Mouse (Mus musculus) liver, adult 2 months (tissue): ENCODE results near the gene Men1. TPM values are rescaled to one million over a fixed set of nuclear protein-coding genes. Genes with fewer than 3 reads are reported as not detected.
A peak's percentile ranks its signal among the peaks of the same experiment; 100 is the strongest.

Experiments
- DNase-seq: peaks from one replicate; pipeline ENCODE4 v3.0.0-alpha.2; 2011; ENCODE audit warnings: low read depth, low spot score; ENCODE audit errors: extremely low read depth
- H3K27ac ChIP-seq: fragments of 200-500 bp; replicated peaks from 2 replicates; pipeline ENCODE4 v1.5.1; 2012; ENCODE audit warnings: low read depth, mild to moderate bottlenecking, control low read depth, inconsistent platforms, low read length; ENCODE audit not compliant: insufficient read depth
- H3K27me3 ChIP-seq: fragments of 200-500 bp; 2 replicates; pipeline ENCODE4 v1.6.1; 2012; ENCODE audit warnings: mild to moderate bottlenecking, moderate library complexity, low read length, inconsistent platforms; ENCODE audit not compliant: control insufficient read depth, insufficient read depth
- H3K36me3 ChIP-seq: fragments of 200-500 bp; 2 replicates; pipeline ENCODE4 v1.6.1; 2012; ENCODE audit warnings: low read length, inconsistent platforms; ENCODE audit not compliant: control insufficient read depth, insufficient read depth
- H3K4me1 ChIP-seq: fragments of 200-500 bp; 2 replicates; pipeline ENCODE4 v1.6.1; 2011; ENCODE audit warnings: low read length; ENCODE audit not compliant: control insufficient read depth, insufficient read depth
- H3K4me3 ChIP-seq: fragments of 200-500 bp; 2 replicates; pipeline ENCODE4 v1.5.1; 2011; ENCODE audit warnings: low read depth, mild to moderate bottlenecking, control low read depth, low read length, moderate library complexity; ENCODE audit not compliant: insufficient read depth
- H3K79me2 ChIP-seq: fragments of 200-500 bp; 2 replicates; pipeline ENCODE4 v1.6.1; 2012; ENCODE audit warnings: inconsistent platforms, mild to moderate bottlenecking, low read length, moderate library complexity; ENCODE audit not compliant: control insufficient read depth, insufficient read depth
- H3K9ac ChIP-seq: fragments of 200-500 bp; 2 replicates; pipeline ENCODE4 v1.6.1; 2012; ENCODE audit warnings: low read depth, mild to moderate bottlenecking, control low read depth, inconsistent platforms, low read length
- CTCF ChIP-seq: fragments of 200-500 bp; IDR thresholded peaks from 2 replicates; pipeline ENCODE4 v1.5.1; 2011; ENCODE audit warnings: low read depth, low read length, control low read depth
- POLR2A ChIP-seq: fragments of 200-500 bp; IDR thresholded peaks from 2 replicates; pipeline ENCODE4 v1.6.1; 2011; ENCODE audit warnings: low read length, control low read depth; ENCODE audit not compliant: insufficient read depth; ENCODE audit errors: extremely low read depth
- whole genome bisulfite sequencing: fragments of 180-500 bp; shearing (Covaris S2); methylation state at CpG from one replicate; pipeline ENCODE4 v1.1.7; 2018; 5-methylcytosine and 5-hydroxymethylcytosine counted together
- polyA plus RNA-seq: library from polyadenylated mRNA; depleted of rRNA; stranded (reverse); fragments of >200 nt; gene quantifications from 2 replicates; pipeline ENCODE4 v1.2.3, GENCODE M21; 2012
- total RNA-seq: library from RNA; depleted of rRNA; stranded (reverse); fragments of >200 nt; gene quantifications from 2 replicates; pipeline ENCODE4 v1.2.3, GENCODE M21; 2014

Men1 gene
- total and polyA plus RNA-seq, 2 experiments: 9.3 to 29.4 TPM

DNA sequence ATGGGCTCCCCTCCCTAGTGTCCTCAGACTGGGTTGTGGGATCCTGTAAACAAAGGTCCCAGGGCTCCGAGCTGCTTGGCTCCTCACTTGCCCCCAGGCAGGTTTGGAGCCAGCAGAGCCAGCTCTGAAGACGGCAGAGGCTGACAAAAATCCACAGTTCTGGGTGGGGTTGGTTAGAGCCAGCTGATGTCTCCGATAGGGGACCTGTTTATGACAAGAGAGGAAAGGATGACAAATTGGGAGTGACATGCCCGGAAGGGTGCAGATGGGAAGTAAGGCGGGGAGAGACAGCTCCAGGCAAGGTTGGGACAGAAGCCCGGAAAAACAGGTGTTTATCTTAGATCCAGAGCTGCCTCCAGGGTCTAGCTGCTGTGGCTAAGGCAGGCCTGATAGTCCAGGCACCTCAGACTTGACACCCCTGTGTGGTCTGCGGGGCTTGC, 34.4 kb upstream of the Men1 start:
- WGBS: 72% methylated on average over 7 of the region's 7 CpGs
- H3K27me3 ChIP-seq: no peaks in the 10 kb centered on the region
- DNase-seq: no peak
- peak overlapping the region; percentile 81 for H3K27ac ChIP-seq
- peaks cover 4% of the 10 kb centered on the region; the same call in 1 of the 2 replicates for H3K4me1 ChIP-seq
- no peak for TF ChIP-seq CTCF
- no peak for TF ChIP-seq POLR2A
- H3K9ac ChIP-seq: no peak overlapping the region
- no peaks in the 10 kb centered on the region for H3K79me2 ChIP-seq
- no peak overlapping the region for H3K4me3 ChIP-seq
- H3K36me3 ChIP-seq: no peaks in the 10 kb centered on the region; the same call in 1 of the 2 replicates

GRCm38 (mm10) chr19:6302114-6302513, 32.7 kb upstream of the Men1 start:
- TF ChIP-seq CTCF: no peak
- no peak for TF ChIP-seq POLR2A
- H3K4me3 ChIP-seq: no peak overlapping the region
- H3K4me1 ChIP-seq: peaks cover 12% of the 10 kb centered on the region
- no peak for DNase-seq
- H3K36me3 ChIP-seq: no peaks in the 10 kb centered on the region; the same call in 1 of the 2 replicates
- no peak overlapping the region for H3K9ac ChIP-seq
- H3K79me2 ChIP-seq: no peaks in the 10 kb centered on the region
- H3K27ac ChIP-seq: no peak overlapping the region
- H3K27me3 ChIP-seq: no peaks in the 10 kb centered on the region
- 95% methylated on average over 5 of the region's 5 CpGs for WGBS

DNA sequence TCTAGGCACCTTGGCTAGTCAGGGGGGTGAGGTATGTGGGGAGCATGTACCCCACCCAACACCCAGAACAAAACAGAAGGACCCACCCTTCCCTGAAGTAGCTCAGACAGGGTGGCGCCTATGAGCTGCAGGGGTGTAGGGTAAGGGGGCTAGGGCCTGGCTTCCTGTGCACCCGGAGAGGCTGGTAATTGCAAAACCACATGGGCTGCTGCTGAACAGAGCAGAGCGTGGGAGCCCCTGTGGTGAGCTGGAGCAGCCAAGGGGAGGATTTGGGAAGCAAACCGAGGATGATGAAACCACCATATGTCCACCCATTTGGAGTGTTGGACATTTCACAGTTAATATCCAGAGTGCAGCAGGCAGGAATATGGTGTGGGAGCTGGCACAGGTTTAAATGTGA, 32.3 kb upstream of the Men1 start:
- Histone ChIP-seq H3K4me1 (peaks cover 15% of the 10 kb centered on the region), H3K27ac (no peak overlapping the region), H3K9ac (no peak overlapping the region), H3K36me3 (no peaks in the 10 kb centered on the region; the same call in 1 of the 2 replicates), H3K4me3 (no peak overlapping the region), H3K79me2 (no peaks in the 10 kb centered on the region), H3K27me3 (no peaks in the 10 kb centered on the region)
- WGBS: 68% methylated on average over 4 of the region's 4 CpGs
- TF ChIP-seq CTCF: no peak
- no peak for TF ChIP-seq POLR2A
- DNase-seq: no peak

DNA sequence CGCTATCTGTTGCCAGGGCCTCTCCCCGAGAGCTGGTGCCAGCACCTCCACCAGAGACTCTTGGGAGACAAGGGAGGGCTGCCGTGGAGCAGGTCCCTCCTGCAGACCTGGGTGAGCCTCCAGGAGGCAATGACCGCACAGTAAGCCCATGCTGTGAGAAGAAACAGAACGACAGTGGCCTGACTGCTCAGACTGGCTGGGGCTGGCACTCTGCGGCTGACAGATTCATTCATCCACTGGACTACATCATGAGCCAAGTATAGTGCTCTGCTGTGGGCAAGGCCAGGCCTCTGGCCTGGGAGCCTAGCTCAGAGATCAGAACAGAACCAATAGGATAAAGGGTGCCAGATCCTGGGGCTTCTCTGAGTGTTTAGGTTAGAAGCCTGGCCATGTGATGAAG, 30.9 kb upstream of the Men1 start:
- H3K27me3 ChIP-seq: no peaks in the 10 kb centered on the region
- H3K4me1 ChIP-seq: peaks cover 15% of the 10 kb centered on the region
- WGBS: 92% methylated on average over 6 of the region's 6 CpGs
- no peak for DNase-seq
- TF ChIP-seq CTCF (no peak), POLR2A (no peak)
- no peaks in the 10 kb centered on the region for H3K79me2 ChIP-seq
- no peak overlapping the region for H3K27ac ChIP-seq
- no peaks in the 10 kb centered on the region for H3K36me3 ChIP-seq
- H3K4me3 ChIP-seq: no peak overlapping the region
- no peak overlapping the region for H3K9ac ChIP-seq

DNA sequence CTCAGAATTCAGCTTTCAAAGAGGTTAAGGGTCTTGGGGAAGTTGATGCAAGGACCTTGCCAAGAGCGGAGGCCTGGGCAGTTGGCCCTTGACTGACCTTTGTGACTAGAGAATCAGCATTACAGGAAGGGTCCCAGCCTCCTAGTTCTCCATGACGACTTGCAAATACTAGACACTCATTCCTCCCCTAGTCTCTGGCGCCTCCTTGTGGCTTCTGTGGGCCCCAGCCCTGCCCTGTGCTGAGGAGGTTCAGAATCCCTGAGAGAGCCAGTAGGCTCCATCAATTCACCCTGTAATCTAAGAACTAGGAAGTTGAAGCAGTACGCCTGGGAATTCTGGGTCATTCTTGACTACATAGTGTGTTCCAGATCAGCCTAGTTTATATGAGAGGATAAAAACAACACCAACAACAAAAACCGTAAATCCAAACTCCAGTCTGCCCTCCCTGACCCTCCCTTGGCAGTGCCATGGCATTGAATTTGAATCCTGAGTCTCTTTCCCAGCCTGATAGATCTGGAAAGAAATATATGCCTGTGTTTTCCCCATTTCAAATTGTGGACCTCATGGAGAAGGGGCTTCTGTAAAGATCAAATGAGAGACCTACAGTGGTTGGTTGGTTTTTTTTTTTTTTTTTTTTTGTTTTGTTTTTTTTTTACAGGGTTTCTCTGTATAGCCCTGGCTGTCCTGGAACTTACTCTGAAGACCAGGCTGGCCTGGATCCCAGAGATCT, 29.8 kb upstream of the Men1 start:
- H3K4me1 ChIP-seq: peaks cover 13% of the 10 kb centered on the region
- no peak overlapping the region for H3K4me3 ChIP-seq
- 15% methylated on average over 5 of the region's 5 CpGs for WGBS
- H3K9ac ChIP-seq: no peak overlapping the region
- peak overlapping the region; percentile 17; the same call in 1 of the 2 replicates for H3K27ac ChIP-seq
- H3K36me3 ChIP-seq: no peaks in the 10 kb centered on the region
- H3K27me3 ChIP-seq: no peaks in the 10 kb centered on the region
- peak; percentile 80 for DNase-seq
- TF ChIP-seq POLR2A: no peak
- TF ChIP-seq CTCF: peak; percentile 99
- no peaks in the 10 kb centered on the region for H3K79me2 ChIP-seq
